Mouse (Mus musculus) cerebellum, adult 8-10 months (tissue): Measurements from ENCODE around the gene Gm43191.
"Not testable (repeated sequence)": the region's sequence is repeated elsewhere in the genome, so short reads cannot be mapped to it uniquely, and the experiment has no call there.

Experiments used
- DNase-seq: peaks from one replicate; pipeline ENCODE4 v3.0.0; 2022

Gene Gm43191

DNA sequence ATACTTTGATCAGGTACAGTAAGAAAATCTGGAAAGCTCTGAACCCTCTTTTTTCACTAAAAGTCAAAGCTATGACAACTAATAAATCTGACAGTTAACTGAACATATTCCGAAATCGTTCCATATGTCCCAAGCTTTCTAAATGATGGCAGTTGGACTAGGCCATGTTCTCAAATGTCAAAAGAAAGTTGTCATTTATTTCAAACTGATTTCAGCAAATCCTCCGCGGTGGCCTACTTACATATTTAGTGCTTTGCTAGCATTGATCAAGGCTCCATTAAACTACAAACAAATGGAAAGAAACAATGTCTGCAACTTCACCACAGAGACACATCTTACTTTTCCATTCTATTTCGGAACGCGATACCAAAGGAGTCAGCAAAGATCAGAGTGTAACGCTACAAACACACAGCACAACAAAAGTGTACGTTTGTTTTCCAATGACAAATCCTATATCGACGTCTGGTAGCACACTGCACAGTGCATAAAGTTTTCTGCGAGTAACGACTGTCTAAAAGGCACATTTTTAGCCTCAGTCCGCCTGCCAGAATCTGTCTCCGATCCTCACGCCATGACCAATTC lies 19.7 kb downstream of the Gm43191 start:
- DNase-seq = no peak

DNA sequence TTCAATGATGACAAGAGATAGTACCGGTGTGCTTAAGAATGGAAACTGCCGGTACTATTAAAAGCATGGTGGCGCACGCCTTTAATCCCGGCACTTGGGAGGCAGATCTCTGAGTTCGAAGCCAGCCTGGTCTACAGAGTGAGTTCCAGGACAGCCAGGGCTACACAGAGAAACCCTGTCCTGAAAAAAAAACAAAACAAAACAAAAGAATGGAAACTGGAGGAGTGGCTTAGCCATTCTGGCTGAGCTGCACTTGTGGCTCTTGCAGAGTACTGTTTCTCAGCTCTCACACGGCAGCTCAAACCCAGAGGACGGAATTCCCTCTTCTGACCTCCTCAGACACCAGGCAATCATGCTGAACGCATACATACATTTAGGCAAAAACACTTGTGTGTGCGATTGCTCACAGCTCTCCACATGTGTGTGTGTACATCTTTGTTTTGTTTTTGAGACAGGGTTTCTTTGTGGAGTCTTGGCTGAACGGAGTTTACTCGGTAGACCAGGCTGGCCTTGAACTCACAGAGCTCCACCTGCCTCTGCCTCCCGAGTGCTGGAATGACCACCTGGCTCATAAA lies 21.1 kb downstream of the Gm43191 start:
- no peak for DNase-seq

DNA sequence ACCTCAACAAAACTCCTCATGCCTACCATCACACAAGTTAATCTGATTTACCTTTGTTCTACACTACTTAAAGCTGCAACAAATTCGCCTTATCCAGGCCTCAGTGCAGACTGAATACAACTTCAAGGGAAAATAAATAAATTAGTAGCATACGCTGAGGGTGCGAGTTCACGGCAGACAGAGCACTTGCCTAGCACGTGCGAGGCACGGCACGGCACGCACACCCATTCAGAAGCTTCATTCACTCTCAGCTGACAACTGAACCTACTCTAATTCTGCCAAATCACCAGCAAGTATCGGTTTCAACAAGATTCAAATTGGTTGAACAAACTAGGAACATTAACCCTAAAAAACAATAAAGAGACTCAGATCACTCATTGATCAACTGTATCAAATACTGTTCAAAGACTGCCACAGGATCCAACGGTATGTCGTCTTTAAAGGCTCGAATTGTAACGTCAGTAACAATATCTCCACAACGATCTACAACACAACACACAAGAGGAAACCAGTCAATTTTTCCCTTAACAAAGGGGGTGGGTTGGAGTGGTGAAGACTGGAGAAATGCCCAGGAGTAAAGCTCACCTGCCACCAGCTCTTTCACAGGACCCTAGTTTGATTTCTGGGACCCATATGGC lies 22.0 kb downstream of the Gm43191 start:
- DNase-seq = no peak

DNA sequence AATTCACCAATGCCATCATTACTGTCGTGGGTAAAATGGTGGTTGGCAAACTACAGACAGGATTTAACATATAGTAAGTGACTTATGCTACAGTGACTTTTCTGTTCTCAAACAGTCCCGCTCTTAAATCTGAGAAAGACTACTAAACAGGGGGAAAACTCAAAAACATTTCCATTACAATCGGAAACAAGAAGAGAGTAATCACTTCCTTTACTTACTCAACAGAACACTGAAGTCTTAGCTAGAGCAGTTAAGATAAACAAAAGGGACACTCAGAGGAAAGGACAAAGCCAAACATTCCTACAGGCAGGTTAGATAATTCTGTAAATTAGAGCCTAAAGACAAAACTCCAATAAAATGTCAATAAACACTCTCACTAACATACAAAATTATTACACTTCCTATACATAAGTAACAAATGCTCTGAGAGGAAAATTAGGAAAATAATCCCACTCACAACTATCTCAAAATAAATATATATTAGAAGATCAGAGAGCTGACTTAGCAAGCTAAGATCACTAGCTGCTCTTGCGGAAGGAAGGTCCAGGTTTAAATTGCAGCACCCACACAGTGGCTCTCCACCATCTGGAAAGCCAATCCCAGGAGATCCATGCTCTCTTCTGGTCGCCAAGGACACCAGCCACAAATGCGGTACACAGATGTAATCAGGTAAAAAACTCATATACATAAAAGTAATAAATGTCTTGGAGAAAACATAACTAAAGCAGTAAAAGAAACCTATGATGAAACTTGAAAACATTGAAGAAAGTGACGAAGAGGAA lies 24.7 kb downstream of the Gm43191 start:
- DNase-seq = no peak

DNA sequence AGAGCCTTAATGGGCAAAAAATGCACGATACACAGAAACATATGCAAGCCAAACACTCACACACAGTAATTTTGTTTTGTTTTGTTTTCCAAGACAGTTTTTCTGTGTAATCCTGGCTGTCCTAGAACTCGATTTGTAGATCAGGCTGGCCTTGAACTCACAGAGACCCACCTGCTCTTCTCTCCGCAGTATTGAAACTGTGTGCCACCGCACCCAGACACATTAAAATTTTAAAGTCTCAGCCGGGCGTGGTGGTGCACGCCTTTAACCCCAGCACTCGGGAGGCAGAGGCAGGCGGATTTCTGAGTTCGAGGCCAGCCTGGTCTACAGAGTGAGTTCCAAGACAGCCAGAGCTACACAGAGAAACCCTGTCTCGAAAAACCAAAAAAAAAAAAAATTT lies 27.0 kb downstream of the Gm43191 start:
- DNase-seq = not testable (repeated sequence)

DNA sequence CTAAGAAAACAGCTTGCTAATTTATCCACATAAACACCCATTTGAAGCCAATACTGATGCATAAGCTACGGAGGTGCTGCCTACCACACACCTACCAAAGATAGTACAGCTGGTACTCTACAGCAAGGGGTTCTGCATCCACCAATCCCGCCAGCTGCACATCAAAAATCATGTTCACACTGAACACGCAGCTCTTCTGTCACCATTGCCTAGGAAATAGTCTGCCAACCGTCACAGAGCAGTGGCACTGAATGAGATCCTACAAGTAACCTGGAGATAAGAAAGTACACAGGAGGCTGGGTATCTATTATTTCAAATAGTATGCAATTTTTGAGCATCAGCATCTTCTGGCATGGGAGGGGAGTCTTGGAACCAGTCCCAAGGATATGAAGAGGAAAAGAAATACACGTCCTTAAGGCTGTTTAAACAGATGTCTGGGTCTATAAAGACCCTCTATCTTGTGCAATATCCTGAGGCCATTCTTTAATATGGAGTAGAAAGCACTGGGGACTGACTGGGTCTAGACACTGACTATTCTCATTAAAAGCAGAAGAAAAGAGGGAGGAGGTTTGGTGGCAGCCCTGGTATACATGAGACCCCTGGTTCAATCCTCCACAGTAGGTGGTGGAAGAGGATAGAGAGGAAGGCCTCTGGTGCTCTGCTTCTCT lies 27.6 kb downstream of the Gm43191 start:
- DNase-seq = no peak

DNA sequence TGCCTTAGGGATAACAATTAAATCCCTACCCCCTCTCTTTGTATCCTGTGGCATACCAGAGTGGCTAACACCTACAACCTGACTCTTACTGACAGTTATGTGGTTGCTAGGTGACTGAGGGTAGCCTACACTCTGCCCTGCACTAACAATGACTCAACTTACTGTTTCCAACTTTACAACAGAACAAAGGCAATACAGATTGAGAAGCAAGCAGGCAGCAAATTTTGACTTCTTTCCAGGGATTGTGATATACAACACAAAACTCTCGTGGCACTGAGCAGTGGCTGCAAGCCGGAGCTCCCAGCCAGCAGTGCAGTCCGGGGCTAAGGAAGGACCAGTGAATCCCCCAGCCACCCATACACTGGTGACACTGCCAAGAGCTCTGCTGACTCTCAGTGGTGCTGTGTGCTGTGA lies 29.0 kb downstream of the Gm43191 start:
- DNase-seq = no peak

DNA sequence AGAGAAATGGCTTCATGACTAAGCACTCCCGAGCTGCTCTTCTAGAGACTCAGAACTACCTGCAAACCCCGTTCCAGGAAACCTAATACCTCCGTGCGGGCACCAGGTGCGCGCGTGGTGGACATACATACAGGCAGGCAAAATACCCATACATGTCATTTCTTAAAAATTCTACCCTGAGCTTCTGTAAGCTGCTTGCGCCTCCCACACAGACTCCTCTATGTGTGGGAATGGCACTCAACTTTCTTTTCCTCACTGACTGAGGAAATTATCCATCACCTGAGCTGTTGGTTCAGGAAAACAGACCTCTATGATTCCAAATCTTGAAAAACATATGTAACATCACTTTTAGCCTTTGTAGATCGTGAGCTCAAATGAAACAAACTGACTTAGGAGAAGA lies 30.4 kb downstream of the Gm43191 start:
- DNase-seq = no peak

DNA sequence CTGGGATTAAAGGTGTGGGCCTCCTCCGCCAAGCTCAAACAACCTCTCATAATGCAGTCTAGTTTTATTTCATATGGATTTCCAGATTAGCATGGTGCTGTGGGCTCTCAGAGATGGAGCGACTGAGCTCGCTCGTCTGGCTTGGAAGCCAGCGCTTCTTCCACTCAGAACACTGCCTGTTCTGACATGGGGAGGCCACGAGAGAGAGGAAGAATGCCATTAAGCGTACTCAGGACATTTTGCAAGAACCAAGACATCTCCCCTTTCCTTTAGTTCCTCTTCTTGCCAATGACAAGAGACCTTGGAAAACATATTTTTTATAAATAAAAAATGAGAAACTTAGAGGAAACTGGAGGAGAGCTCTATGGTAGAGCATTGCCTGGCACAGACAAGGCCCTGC lies 32.3 kb downstream of the Gm43191 start:
- DNase-seq = no peak

DNA sequence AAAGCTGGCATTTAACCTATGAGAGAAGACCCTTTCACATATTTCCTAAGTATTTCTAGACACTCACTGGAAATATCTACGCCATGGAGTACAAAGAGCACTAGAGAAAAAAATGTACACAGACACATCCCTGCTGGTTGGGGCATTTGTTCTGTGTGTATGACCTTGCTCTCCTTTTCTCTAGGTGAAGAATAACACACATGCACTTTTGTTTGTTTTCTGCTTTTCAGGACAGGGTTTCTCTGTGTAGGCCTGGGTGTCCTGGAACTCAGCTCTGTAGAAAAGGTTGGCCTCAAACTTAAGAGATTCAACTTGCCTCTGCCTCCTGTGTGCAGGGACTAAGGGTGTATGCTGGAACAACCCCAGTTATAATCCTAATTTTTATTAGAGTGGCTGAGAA lies 34.7 kb downstream of the Gm43191 start:
- DNase-seq = no peak

DNA sequence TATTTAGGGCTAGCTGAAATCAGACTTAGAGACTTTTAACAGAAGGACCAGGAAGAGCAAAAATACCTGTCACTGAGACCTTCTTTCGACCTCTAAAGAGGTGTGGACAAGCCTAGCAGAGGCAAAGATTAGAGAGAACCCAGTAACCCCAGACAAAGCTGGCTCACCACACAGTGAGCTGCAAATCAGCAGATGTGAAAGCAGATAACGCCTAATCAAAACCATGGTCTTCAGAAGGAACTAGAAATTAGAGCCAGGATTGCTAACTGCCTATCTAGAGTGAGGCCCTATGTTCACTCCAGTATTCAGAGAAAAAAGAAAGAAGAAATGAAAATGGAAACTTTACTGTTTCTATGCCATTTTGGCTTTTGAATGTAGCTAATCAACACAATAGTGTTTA lies 38.7 kb downstream of the Gm43191 start:
- DNase-seq = no peak

DNA sequence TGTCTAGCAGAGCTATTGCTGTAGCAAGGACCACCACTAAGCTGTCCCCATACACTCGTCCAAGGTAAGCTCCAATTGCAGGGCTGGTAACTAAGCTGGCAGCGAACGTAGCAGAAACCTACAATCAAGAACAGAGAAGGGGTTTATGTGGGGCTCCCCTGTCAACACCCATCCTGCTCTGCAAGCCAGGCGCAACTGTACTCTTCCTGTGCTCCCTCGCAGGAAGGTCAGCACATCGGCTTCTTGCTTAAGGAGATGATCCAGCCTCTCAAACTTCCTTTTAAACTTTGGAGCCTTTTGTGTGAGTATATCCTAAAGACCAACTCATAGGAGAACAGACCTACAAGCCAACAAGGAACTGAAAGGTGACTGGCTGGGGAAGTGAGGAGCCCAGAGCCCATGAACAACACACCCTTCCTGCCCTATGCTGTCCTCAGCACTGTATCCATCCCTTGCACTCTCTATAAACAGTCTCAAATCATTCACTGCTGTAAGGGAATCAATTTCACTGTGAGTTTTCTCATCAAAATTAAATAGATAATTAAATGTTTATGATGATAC lies 39.2 kb downstream of the Gm43191 start:
- no peak for DNase-seq

DNA sequence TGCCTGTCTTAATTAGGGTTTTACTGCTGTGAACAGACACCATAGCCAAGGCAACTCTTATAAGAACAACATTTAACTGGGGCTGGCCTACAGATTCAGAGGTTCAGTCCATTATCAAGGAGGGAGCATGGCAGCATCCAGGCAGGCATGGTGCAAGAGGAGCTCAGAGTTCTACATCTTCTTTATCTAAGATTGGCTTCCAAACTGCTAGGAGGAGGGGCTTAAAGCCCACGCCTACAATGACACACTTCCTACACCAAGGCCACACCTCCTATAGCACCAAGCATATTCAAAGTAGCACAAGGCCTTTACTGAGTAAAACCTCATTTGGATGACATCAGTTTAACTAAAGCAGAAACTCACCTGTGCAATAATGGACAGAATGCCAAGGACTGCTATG lies 41.0 kb downstream of the Gm43191 start:
- no peak for DNase-seq

DNA sequence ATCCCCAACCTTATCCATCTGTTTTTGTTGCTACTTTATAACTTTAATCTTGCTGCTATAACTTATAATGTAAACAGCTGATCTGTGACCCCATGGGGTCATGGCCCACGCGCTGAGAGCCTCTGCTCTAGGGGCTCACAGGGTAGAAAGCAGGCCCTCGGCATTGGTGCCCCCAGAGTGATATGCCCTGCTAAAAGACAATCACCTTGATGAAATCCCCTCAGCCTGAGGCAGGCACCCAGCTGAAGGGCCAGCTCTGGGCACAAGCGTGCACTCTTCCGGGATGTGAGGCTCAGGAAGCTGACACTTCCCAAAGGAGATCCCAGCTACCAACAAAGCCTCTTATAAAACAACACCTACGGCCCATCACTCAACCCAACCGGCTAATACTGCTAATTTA lies 42.5 kb downstream of the Gm43191 start:
- no peak for DNase-seq

DNA sequence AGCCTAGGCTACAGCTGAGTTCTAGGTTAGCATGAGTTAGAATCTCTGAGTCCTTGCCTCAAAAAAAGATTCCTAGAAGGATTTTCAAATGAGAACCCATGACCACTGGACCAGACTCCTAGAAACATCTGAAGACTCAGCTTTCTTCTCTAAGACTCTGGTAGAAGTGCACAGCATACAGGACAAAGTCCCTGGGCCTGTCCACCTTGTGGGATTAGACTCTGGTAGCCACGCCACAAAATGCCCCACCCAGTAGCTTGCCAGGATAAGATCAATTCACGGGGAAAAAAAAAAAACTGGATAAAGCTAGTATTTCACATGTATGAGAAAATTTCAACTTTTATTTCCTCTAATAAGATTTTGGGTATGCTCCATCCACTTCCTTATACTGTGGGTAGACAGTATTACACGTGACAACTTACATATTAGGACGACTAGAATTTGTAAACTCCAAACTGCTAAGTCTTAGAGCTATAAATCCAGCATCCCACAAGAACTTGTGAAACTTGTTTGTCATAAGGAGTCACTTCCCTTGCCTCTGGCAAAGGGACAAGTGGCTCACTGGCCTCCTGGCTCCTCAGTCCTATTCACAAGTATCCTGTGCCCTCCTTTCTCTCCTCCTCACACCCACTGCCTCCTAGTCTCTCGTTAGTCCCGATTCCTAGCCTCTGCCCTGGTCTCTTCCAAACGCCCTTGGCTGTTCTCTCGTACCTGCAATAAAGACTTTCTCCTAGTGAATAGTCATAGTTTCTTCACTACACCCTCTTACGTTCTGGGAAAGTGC lies 43.2 kb downstream of the Gm43191 start:
- DNase-seq = no peak

DNA sequence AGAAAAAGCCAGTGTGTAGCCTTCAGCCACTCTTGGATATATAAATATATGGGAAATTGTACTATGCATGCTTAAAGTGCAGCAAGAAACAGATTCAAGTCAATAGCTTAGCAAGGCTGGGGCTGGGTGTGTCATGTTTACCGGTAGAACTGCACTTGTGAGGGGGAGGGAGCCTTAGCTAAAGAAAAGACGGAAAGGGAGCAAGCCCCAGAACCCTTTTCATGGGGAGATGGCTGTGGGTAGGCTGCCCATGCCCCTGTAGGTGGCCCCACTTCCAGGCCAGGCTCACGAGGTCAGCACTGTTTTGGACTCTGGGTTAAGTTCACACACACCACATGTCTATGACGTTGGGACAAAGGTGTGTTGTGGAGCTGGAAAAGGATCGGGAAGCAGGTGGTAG lies 45.3 kb downstream of the Gm43191 start:
- no peak for DNase-seq

DNA sequence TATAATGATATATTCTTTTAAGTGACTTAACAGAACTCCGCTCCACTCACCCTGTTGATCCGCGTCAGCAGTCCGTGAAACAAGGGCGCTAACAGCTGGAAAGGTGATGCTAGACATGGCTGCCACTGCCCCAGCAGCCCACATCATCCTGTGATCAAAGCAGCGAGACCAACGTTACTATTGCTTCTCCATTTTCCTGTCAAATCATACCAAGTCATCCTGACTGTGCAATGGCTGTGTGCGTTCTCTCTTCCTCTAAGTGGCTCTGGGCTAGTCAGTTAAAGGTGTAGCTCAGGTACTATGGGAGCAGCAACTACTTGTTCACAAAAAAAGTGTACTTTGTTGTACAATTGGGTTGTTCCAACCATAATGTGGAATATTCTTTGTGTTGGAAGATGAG lies 46.2 kb downstream of the Gm43191 start:
- DNase-seq = no peak

DNA sequence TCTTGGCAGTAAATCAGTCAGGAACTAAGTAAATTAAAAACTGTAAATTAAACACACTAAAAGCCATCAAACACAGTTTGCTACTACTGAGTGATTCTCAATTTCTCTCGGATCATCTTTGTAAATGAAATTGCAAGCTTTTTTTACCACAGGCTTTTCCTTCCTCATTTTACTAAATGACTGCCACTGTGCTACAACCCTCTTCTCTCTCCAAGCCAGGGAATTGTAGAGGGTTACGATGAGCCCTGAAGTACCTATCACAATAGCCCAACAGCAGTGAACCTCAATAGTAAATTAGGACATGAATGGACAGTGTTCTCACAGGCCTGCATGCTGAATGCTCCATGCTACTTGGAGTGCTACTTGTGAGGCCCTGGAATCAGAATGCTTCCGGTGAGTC lies 47.0 kb downstream of the Gm43191 start:
- DNase-seq = no peak

DNA sequence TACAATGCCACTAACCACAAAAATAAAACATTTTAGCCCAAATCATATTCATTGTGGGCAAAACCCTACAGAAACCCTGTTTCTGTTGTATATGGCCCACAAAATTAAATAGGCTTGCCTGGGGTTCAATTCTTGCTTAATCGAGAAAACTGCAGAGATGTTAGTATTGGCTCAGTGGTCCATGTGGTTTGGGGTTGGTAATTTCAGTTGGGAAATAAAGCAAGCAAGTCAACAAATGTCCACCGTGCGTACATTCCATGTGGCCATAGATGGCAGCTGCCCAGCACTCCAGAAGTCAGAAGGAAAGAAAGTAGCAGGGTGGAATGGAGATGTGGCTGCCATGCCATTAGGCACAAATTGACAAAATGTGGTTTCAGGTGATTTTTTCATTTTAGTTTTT lies 48.1 kb downstream of the Gm43191 start:
- DNase-seq = no peak

DNA sequence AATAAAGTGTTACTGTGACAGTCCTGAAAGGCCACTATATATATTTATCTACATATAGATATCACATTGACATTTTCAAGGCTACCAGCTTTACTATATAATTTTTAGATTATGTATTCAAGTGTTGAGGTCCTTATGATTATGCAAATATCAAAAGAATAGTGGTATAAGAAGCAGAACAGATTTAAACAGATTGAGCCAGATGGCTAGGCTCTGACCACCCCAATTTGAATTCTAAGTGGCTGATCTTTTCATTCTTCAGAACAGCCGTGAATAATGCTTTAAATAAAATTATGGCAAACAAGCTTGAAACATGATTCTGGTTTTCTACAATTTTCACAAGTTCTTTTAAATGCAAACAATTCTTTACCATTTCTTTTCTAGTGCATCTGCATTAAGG lies 49.6 kb downstream of the Gm43191 start:
- DNase-seq = no peak

DNA sequence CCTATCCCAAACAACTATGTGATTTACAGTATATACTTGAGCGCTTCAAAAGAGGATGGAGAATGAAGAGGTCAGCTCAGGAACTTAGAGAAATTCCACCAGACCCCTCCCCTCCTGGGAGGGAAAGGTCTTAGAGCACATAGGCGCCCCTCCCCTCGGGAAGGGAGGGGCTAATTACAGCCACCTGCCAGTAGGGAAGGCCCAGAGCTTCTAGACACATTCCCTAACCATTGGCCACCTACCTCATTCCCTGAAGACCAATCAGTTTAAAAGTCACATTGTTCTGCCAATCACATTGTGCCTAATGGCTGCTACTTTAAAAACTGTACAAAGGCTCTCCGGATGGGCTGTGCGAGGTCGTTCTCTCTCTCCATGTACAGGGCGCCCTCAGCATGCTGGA lies 58.4 kb downstream of the Gm43191 start:
- no peak for DNase-seq

DNA sequence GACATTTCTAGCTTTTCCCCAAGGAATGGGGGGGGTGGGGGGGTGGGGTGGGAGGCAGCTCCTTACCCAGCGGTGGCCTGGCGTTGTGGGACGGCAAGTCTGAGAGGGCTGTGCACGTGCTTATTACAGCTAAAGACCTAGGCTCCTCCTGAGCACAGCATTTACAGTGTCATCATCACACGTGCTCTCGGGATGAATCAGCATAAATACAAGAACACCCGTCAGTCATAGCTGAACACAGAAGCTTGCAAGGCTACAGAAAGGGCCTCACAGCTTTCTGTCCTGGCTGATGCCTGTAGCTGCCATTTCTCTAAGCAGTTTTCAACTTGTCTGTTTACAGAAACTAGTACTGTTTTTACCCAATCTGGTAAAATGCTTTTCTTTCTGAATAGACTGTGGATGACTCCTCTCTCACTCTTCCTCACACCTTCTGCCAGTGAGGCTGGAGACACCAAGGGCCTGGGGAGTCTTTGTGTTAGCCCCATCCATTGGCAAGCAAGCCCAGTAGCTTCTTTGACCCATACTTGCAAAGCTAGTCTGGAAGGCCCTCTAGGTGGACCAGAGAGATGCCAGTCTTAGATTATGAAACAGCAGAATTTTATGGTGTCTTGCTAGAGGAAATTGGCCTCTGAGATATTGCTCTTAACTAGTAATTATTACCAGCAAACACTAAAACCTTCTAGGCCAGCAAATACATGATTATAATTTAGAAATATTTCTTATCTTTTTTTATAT lies 60.3 kb downstream of the Gm43191 start:
- DNase-seq = no peak
